Mouse (Mus musculus): Measurements from ENCODE around the gene Fndc7.

GRCm38 (mm10) chr3:108844521-108844920, 45.3 kb downstream of the Fndc7 start:
- TF ChIP-seq CTCF (IDR thresholded peaks at IDR 0.05) (no peak), EP300 (IDR thresholded peaks at IDR 0.05) (no peak)

Measured in lung, postnatal 0 days (tissue).